Mouse (Mus musculus) liver, embryonic 15.5 days (tissue): ENCODE measurements at regions not wholly inside any gene's neighbourhood (a gene's known extent, or its start where the extent isn't known, plus 50 kb on each side); places are given as distances from the start of the nearest gene placed in this dataset.

Source experiments
- ATAC-seq: fragments of 200-750 bp; cut with Nextera tagmentation; 2 replicates; pipeline ENCODE4 v1.8.0; 2017; ENCODE audit warnings: moderate number of reproducible peaks, mild to moderate bottlenecking, moderate library complexity; ENCODE audit not compliant: insufficient read depth
- H3K27ac ChIP-seq: fragments of 300-500 bp; sonication (generic); replicated peaks from 2 replicates; pipeline ENCODE4 v1.5.1; 2015; ENCODE audit warnings: mild to moderate bottlenecking, inconsistent platforms
- H3K27me3 ChIP-seq: fragments of 300-500 bp; sonication (generic); 2 replicates; pipeline ENCODE4 v1.6.1; 2015; ENCODE audit warnings: mild to moderate bottlenecking, inconsistent platforms
- H3K36me3 ChIP-seq: fragments of 300-500 bp; sonication (generic); replicated peaks from 2 replicates; pipeline ENCODE4 v1.6.1; 2015; ENCODE audit warnings: moderate library complexity, mild to moderate bottlenecking, inconsistent platforms
- H3K4me1 ChIP-seq: fragments of 300-500 bp; sonication (generic); replicated peaks from 2 replicates; pipeline ENCODE4 v1.6.1; 2015; ENCODE audit warnings: inconsistent platforms
- H3K4me2 ChIP-seq: fragments of 300-500 bp; sonication (generic); 2 replicates; pipeline ENCODE4 v1.6.1; 2015; ENCODE audit warnings: moderate library complexity, mild to moderate bottlenecking, inconsistent platforms
- H3K4me3 ChIP-seq: fragments of 300-500 bp; sonication (generic); replicated peaks from 2 replicates; pipeline ENCODE4 v1.5.1; 2015; ENCODE audit warnings: mild to moderate bottlenecking, inconsistent platforms
- H3K9ac ChIP-seq: fragments of 300-500 bp; sonication (generic); 2 replicates; pipeline ENCODE4 v1.6.1; 2015; ENCODE audit warnings: moderate library complexity, mild to moderate bottlenecking, inconsistent platforms
- H3K9me3 ChIP-seq: fragments of 300-500 bp; sonication (generic); replicated peaks from 2 replicates; pipeline ENCODE4 v1.6.1; 2016; ENCODE audit warnings: inconsistent platforms
- WGBS: fragments of 180-500 bp; shearing (Covaris S2); methylation state at CpG from one replicate; pipeline ENCODE4 v1.1.7; 2015; ENCODE audit warnings: mixed read lengths; ENCODE audit not compliant: insufficient replicate concordance; 5-methylcytosine and 5-hydroxymethylcytosine counted together

DNA sequence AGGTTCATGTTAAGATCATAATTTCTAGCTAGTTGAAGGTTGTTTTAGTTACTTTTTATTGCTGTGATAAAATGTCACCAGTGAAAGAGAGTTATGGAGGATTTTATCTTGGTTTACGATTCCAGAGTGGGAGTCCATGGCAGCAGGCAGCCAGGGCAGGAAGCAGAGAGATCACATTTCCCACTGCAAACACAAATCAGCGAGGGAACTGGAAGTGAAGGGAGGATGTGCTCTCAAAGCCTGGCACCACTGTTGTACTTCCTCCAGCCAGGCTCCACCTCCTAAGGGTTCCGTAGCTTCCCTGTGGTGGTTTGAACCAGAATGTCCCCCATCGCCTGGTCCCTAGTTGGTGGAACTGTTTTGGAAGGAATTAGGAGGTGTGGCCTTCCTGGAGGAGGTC lies 141.9 kb upstream of the Tsc22d1 start:
- no peak overlapping the region for H3K4me2 ChIP-seq
- ATAC-seq, result no peak

DNA sequence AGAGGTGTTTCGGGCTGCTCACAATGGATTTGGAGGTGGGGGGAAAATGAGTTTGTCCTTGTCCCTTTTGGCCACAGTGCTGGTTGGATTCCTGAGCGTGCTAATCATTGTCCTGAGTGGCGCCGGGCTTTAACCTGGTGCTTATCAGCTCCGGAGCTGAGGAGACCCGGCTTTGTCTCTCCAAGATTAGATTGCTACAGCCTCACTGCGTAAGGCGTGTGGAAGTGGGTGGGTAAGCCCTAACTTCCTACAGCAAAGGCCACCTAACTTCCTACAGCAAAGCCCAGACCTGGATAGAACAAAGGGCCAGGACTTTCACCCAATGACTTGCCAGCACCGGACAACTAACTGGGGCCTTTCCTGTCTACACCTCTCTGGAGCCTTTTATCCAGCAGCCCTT lies 138.1 kb upstream of the Tsc22d1 start:
- Histone ChIP-seq H3K36me3 (no peaks in the 10 kb centered on the region), H3K9ac (no peak overlapping the region), H3K27me3 (no peaks in the 10 kb centered on the region), H3K4me1 (no peaks in the 10 kb centered on the region), H3K27ac (no peak overlapping the region), H3K4me2 (no peak overlapping the region), H3K9me3 (no peaks in the 10 kb centered on the region), H3K4me3 (no peak overlapping the region)
- ATAC-seq, result no peak
- WGBS, result 22% methylated on average over 9 of the region's 9 CpGs

More for the DNA sequence above, 141.9 kb upstream of the Tsc22d1 start:
- no peak overlapping the region for H3K27ac ChIP-seq
- no peaks in the 10 kb centered on the region for H3K9me3 ChIP-seq
- no peaks in the 10 kb centered on the region for H3K27me3 ChIP-seq
- H3K9ac ChIP-seq, result no peak overlapping the region
- no peaks in the 10 kb centered on the region for H3K4me1 ChIP-seq
- no peak overlapping the region for H3K4me3 ChIP-seq
- 49% methylated on average over 4 of the region's 4 CpGs for WGBS
- H3K36me3 ChIP-seq, result no peaks in the 10 kb centered on the region

DNA sequence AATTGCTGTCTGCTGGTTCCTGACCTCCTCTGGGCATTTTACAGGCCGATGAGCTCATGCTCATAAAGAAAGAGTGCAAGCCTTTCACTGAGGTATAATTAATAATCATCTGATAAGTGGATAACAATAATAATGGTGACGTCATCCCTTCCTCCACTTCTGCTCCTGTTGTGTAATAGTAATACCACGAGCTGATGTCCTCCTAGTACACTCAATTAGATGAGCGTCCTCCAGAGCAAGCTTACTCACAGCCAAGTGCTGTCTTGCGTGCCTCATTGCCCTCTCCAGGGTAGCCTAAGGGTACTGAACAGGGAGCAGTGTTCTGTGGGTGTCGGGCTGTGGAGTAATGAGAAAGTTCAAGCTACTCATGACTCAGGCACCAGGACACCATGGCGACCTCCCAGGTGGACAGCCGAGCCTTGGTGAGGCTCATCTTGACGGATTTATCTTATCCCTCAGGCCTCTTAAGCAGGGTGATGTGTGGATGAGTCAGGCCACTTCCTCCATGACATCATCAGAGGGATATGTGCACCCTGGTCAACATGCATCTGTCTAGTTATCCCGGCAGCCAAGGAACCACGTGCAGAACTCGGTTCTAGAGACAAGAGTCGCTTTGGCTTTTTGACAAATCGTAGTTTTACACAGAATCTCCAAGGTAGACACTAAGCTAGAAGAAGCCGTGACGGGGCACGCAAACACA lies 135.9 kb upstream of the Tsc22d1 start:
- ATAC-seq, result no peak
- WGBS, result 64% methylated on average over 17 of the region's 17 CpGs
- H3K4me1 ChIP-seq, result no peaks in the 10 kb centered on the region
- no peak overlapping the region for H3K9ac ChIP-seq
- H3K27me3 ChIP-seq, result no peaks in the 10 kb centered on the region
- H3K4me3 ChIP-seq, result no peak overlapping the region
- no peak overlapping the region for H3K4me2 ChIP-seq
- H3K36me3 ChIP-seq, result no peaks in the 10 kb centered on the region
- no peaks in the 10 kb centered on the region for H3K9me3 ChIP-seq
- no peak overlapping the region for H3K27ac ChIP-seq

DNA sequence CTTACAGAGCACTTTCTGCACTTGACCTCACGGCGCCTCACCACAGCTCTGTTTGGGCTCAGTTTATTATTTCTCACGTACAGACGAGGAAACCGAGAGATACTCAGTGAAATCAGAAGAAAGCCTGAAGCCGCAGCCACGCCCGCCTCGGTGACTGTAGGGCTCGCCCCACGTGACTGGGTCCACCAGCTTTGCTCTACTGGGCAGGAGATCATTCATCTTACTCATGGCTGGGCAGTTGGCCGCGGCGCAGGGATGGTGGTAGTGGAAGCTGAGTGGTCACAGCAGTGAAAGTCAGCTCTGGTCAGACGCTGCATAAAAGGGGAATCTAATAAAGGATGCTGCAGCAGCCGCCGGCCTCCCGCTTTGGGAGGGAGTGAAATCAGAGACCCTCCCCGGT lies 135.2 kb upstream of the Tsc22d1 start:
- H3K4me3 ChIP-seq, result no peak overlapping the region
- H3K4me1 ChIP-seq, result no peaks in the 10 kb centered on the region
- no peaks in the 10 kb centered on the region for H3K36me3 ChIP-seq
- 71% methylated on average over 19 of the region's 19 CpGs for WGBS
- ATAC-seq, result no peak
- no peaks in the 10 kb centered on the region for H3K9me3 ChIP-seq
- H3K9ac ChIP-seq, result no peak overlapping the region
- H3K4me2 ChIP-seq, result no peak overlapping the region
- H3K27me3 ChIP-seq, result no peaks in the 10 kb centered on the region
- H3K27ac ChIP-seq, result no peak overlapping the region

DNA sequence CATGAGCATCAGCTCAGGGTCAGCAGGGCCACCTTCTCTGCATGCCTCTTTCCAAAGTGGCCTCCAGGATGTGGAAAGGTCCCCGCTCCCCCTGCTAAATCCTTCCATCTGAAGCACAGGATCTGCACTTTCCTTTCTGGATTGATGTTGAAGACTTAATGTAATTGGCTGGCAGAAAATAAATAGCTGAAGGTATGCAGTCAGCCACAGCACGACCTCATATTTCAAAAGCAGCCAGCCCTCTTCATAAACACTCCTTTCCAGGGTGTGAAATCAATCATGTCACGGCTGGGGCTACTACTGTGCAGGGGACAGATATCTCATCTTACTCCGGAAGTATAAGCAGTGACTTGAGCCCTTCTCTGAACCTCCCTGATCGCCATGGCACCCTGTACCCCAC lies 132.9 kb upstream of the Tsc22d1 start:
- ATAC-seq, result no peak
- WGBS, result 41% methylated on average over 5 of the region's 5 CpGs
- Histone ChIP-seq H3K4me3 (no peak overlapping the region), H3K27ac (no peak overlapping the region), H3K4me2 (no peak overlapping the region), H3K36me3 (no peaks in the 10 kb centered on the region), H3K9ac (no peak overlapping the region), H3K4me1 (no peaks in the 10 kb centered on the region), H3K27me3 (no peaks in the 10 kb centered on the region), H3K9me3 (no peaks in the 10 kb centered on the region)

GRCm38 (mm10) chr14:76287768-76288167 lies 127.0 kb upstream of the Tsc22d1 start:
- H3K4me1 ChIP-seq, result no peaks in the 10 kb centered on the region
- no peak overlapping the region for H3K4me2 ChIP-seq
- no peaks in the 10 kb centered on the region for H3K27me3 ChIP-seq
- no peak overlapping the region for H3K4me3 ChIP-seq
- H3K27ac ChIP-seq, result no peak overlapping the region
- no peaks in the 10 kb centered on the region for H3K9me3 ChIP-seq
- 57% methylated on average over 8 of the region's 8 CpGs for WGBS
- ATAC-seq, result no peak
- no peaks in the 10 kb centered on the region for H3K36me3 ChIP-seq
- no peak overlapping the region for H3K9ac ChIP-seq

DNA sequence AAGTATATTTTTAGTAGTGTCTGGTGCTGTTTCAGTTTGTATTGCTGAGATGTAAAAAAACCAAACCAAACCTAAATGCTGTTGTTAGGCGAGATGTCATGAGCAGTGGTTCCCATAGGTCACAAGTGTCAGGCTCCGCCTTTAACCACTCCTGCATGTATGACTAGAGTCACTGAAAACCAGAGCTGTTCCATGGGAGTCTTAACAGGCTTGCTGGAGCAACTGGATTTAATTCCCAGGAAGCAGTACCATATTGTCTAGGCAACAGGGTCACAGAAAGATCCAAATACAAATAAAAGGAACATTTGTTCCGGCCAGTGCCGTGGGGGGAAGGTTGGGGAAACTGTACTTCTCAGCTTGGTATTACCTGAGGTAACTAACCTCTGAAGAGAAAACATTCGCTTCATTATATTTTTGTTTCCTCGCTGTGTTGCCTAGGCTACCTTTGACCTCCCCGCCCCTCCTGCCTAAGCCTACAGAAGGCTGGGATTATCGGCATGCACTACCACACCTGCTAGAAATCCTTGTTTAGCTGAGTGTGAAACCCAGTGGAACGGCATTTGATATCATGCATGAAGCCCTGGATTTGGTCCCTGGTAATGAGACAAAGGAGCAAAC lies 124.3 kb upstream of the Tsc22d1 start:
- ATAC-seq, result no peak
- H3K36me3 ChIP-seq, result no peaks in the 10 kb centered on the region
- no peaks in the 10 kb centered on the region for H3K27me3 ChIP-seq
- H3K9ac ChIP-seq, result no peak overlapping the region
- 71% methylated on average over 9 of the region's 9 CpGs for WGBS
- H3K4me2 ChIP-seq, result no peak overlapping the region
- no peaks in the 10 kb centered on the region for H3K9me3 ChIP-seq
- no peaks in the 10 kb centered on the region for H3K4me1 ChIP-seq
- no peak overlapping the region for H3K27ac ChIP-seq
- no peak overlapping the region for H3K4me3 ChIP-seq

- WGBS, result 24% methylated on average over 4 of the region's 4 CpGs
- Histone ChIP-seq H3K4me2 (no peak overlapping the region), H3K4me1 (no peaks in the 10 kb centered on the region), H3K27me3 (no peaks in the 10 kb centered on the region), H3K9ac (no peak overlapping the region), H3K36me3 (no peaks in the 10 kb centered on the region), H3K27ac (no peak overlapping the region), H3K9me3 (no peaks in the 10 kb centered on the region), H3K4me3 (no peak overlapping the region)
- no peak for ATAC-seq
Observed at GRCm38 (mm10) chr14:76292211-76292610, 122.5 kb upstream of the Tsc22d1 start.

DNA sequence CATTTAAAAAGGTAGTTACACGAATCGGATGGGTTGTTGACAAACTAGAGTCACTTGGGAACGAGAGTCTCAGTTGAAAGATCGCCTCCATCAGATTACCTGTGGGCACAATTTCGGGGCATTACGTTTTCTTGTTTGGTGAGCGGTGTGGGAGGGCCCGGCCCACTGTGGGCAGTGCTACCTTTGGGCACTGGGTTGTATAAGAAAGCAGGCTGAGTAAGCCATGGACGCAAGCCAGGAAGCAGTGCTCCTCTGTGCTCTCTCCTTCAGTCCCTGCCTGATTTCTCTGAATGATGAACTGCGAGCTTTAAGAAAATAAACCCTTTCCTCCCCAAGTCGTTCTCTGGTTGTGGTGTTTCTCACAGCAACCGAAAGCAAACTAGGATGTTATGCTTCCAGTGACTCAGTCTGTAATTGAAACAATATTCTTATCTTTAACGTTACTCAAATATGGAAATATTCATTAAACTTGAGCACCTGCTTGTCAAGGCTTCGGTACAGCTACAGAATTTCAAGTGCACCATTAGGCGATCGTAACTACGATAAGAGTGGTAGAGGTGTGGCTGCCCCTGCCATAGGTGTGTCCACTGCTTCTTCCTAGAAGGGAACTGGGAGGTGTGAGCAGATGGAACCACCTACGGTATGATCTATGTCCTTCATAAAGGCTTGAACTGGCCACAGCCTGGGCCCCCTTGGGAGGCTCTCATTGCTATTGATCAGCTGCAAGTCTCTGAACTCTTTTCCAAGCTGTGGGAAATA lies 119.2 kb upstream of the Tsc22d1 start:
- Histone ChIP-seq H3K27ac (no peak overlapping the region), H3K4me1 (no peaks in the 10 kb centered on the region)
- WGBS, result 65% methylated on average over 18 of the region's 18 CpGs

GRCm38 (mm10) chr14:76297864-76298263 lies 116.9 kb upstream of the Tsc22d1 start:
- no peaks in the 10 kb centered on the region for H3K9me3 ChIP-seq
- whole genome bisulfite sequencing, result 69% methylated on average over 5 of the region's 5 CpGs
- no peaks in the 10 kb centered on the region for H3K27me3 ChIP-seq
- H3K27ac ChIP-seq, result no peak overlapping the region
- no peak overlapping the region for H3K4me2 ChIP-seq
- H3K9ac ChIP-seq, result no peak overlapping the region
- no peak overlapping the region for H3K4me3 ChIP-seq
- ATAC-seq, result no peak
- H3K4me1 ChIP-seq, result no peaks in the 10 kb centered on the region
- H3K36me3 ChIP-seq, result no peaks in the 10 kb centered on the region

More for the DNA sequence above, 119.2 kb upstream of the Tsc22d1 start:
- Histone ChIP-seq H3K27me3 (no peaks in the 10 kb centered on the region), H3K9ac (no peak overlapping the region), H3K4me3 (no peak overlapping the region), H3K4me2 (no peak overlapping the region), H3K36me3 (no peaks in the 10 kb centered on the region), H3K9me3 (no peaks in the 10 kb centered on the region)
- ATAC-seq, result no peak

DNA sequence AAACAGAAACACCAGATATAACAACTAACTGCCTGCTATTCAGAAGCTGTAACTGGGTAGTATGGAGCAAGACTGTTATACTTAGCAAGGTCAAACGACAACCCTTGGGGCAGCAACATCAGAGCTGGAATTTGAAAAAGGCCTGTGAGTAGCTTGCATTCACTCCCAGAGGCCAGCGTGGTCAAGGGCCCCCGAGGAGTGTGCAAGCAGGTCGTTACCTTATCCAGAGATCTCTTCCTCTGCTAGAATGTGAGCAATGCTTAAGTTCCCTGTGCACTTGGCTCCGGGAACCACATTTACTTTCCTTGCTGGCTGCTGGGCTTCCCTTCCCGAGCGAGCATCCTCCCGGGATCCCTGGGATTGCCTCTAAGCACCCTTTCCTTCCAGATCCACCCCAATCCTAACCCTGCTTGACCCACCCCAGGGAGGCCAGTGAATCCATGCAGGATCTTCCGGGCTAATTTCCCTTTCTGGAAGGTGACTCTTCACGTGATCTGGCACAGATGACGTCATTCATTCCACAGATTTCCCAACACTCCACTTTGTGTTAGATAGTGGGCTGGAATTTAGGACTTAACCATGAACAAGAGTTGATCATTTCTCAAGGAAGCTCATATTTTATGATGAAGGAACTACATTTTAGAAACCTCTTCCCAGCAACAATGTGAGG lies 112.3 kb upstream of the Tsc22d1 start:
- no peak for ATAC-seq
- Histone ChIP-seq H3K27me3 (no peaks in the 10 kb centered on the region), H3K4me2 (no peak overlapping the region), H3K4me3 (no peak overlapping the region), H3K9me3 (no peaks in the 10 kb centered on the region), H3K36me3 (no peaks in the 10 kb centered on the region), H3K9ac (no peak overlapping the region), H3K4me1 (no peaks in the 10 kb centered on the region), H3K27ac (no peak overlapping the region)
- WGBS, result 47% methylated on average over 11 of the region's 11 CpGs
